8 mouse cellular contexts compared by ENCODE assay signal in genomic region chr8:104654984-104655383, GRCm38 (mm10). TPM values are rescaled to one million over a fixed set of nuclear protein-coding genes. Genes with fewer than 3 reads are reported as not detected.
A peak's percentile ranks its signal among the peaks of the same experiment; 100 is the strongest.
DNase-seq lines count a peak whose midpoint lies in the region; ATAC-seq and TF ChIP-seq lines count a peak whose summit lies in the region.

No protein-coding gene starts in this region.

- H3K36me3 ChIP-seq in heart, embryonic 11.5 days (ENCODE audit: control insufficient read depth, insufficient read depth, low read length) = no peaks in the 10 kb centered on the region
- H3K36me3 ChIP-seq in intestine, postnatal 0 days (ENCODE audit: control insufficient read depth, insufficient read depth) = no peaks in the 10 kb centered on the region
- H3K36me3 ChIP-seq in midbrain, embryonic 13.5 days = no peaks in the 10 kb centered on the region

- no peak overlapping the region for H3K4me3 ChIP-seq in heart, embryonic 11.5 days (ENCODE audit: low read depth, low read length)
- no peak overlapping the region for H3K4me3 ChIP-seq in intestine, postnatal 0 days (ENCODE audit: low read depth, low read length)
- no peak overlapping the region for H3K4me3 ChIP-seq in midbrain, embryonic 13.5 days (replicated peaks)

- WGBS in heart, embryonic 11.5 days (ENCODE audit: insufficient replicate concordance) = 2% methylated on average over 3 of the region's 3 CpGs
- under 1% methylated on average over 3 of the region's 3 CpGs for WGBS in intestine, postnatal 0 days
- WGBS in midbrain, embryonic 13.5 days = 2% methylated on average over 3 of the region's 3 CpGs

- no peak overlapping the region for H3K27ac ChIP-seq in heart, embryonic 11.5 days (ENCODE audit: low read depth, low read length)
- no peak overlapping the region for H3K27ac ChIP-seq in intestine, postnatal 0 days (ENCODE audit: low read depth, low read length)
- H3K27ac ChIP-seq in midbrain, embryonic 13.5 days = no peak overlapping the region

- peak; percentile 98 for TF ChIP-seq CTCF in intestine, postnatal 0 days (IDR thresholded peaks at IDR 0.05; ENCODE audit: low read depth)

- no peaks in the 10 kb centered on the region for H3K4me1 ChIP-seq in heart, embryonic 11.5 days (ENCODE audit: control insufficient read depth, insufficient read depth, low read length)
- H3K4me1 ChIP-seq in intestine, postnatal 0 days (replicated peaks; ENCODE audit: control insufficient read depth, insufficient read depth, low read length) = no peaks in the 10 kb centered on the region
- no peaks in the 10 kb centered on the region for H3K4me1 ChIP-seq in midbrain, embryonic 13.5 days (replicated peaks)

- H3K9me3 ChIP-seq in heart, embryonic 11.5 days (replicated peaks; ENCODE audit: control insufficient read depth, low read length) = no peaks in the 10 kb centered on the region
- no peaks in the 10 kb centered on the region for H3K9me3 ChIP-seq in intestine, postnatal 0 days (ENCODE audit: control insufficient read depth)
- H3K9me3 ChIP-seq in midbrain, embryonic 13.5 days = no peaks in the 10 kb centered on the region

- intact Hi-C loops in left cerebral cortex, postnatal 36 days (cut with DNase I) = loop anchor here (1.0 to 5.0 kb wide), 2 partner anchors 10 to 562 kb away; no protein-coding TSS in a partner anchor

- no peak overlapping the region for H3K9ac ChIP-seq in heart, embryonic 11.5 days (ENCODE audit: low read depth, low read length)
- H3K9ac ChIP-seq in intestine, postnatal 0 days (ENCODE audit: low read depth, low read length) = no peak overlapping the region
- no peak overlapping the region for H3K9ac ChIP-seq in midbrain, embryonic 13.5 days (replicated peaks)

- no peak overlapping the region for H3K4me2 ChIP-seq in heart, embryonic 11.5 days
- H3K4me2 ChIP-seq in intestine, postnatal 0 days (replicated peaks; ENCODE audit: low read depth) = no peak overlapping the region
- no peak overlapping the region for H3K4me2 ChIP-seq in midbrain, embryonic 13.5 days (replicated peaks)

- no peaks in the 10 kb centered on the region for H3K27me3 ChIP-seq in heart, embryonic 11.5 days (ENCODE audit: control insufficient read depth, insufficient read depth, low read length)
- H3K27me3 ChIP-seq in intestine, postnatal 0 days (replicated peaks; ENCODE audit: control insufficient read depth, insufficient read depth, low read length) = 0 out of 2 replicates have a peak, but pooled peaks cover 7% of the 10 kb centered on the region
- no peaks in the 10 kb centered on the region for H3K27me3 ChIP-seq in midbrain, embryonic 13.5 days

- DNase-seq in heart, adult 18-20 months = peak; percentile 76 to 85
- peak; percentile 78 for DNase-seq in cerebellum, adult 9-11 months
- peak; percentile 81 to 96 for DNase-seq in frontal cortex, adult 2 months (ENCODE audit: extremely low spot score in 1 of 2, low spot score in 1 of 2)
- peak; percentile 51 to 70 for DNase-seq in left cerebral cortex, postnatal 36 days (ENCODE audit: low spot score in 2 of 2)
- peak; percentile 38 to 73 for DNase-seq in spleen, postnatal 10 days (ENCODE audit: low spot score in 2 of 2)

- no peak; the same call in 1 of the 2 replicates for ATAC-seq in heart, embryonic 11.5 days (replicated peaks; ENCODE audit: insufficient number of reproducible peaks, low FRiP score, low TSS enrichment)
- ATAC-seq in intestine, postnatal 0 days = peak; percentile 49; the same call in 1 of the 2 replicates
- peak; percentile 92 for ATAC-seq in midbrain, embryonic 13.5 days

RNA-seq across cellular contexts. Expression of gene Ciao2b, which starts 13.2 kb away (rescaled TPM):
- total RNA-seq in heart, adult 18-20 months (2021) = 10 to 100 TPM; 62.2 to 66.5 TPM
- 189 and 199 TPM in 2 replicates for polyA plus RNA-seq in heart, embryonic 11.5 days (2014; fragmentation: Nextera tagmentation; extraction: Ambion mirVana)
- polyA plus RNA-seq in frontal cortex, adult 2 months (2012; rRNA removed) = 50.2 and 70.7 TPM in 2 replicates
- polyA plus RNA-seq in intestine, postnatal 0 days (2015; fragmentation: Nextera tagmentation; extraction: Ambion mirVana) = 59.1 and 60.6 TPM in 2 replicates
- 10 to 100 TPM; 31.4 to 33.5 TPM for total RNA-seq in left cerebral cortex, postnatal 36 days (2021)
- 137 and 141 TPM in 2 replicates for polyA plus RNA-seq in midbrain, embryonic 13.5 days (2015; fragmentation: Nextera tagmentation; extraction: Ambion mirVana)

RNA-seq across cellular contexts. Expression of gene Rrad, which starts 23.9 kb away (rescaled TPM):
- total RNA-seq in heart, adult 18-20 months (2021) = 100 to 1,000 TPM in 1 of 2 experiments, 10 to 100 TPM in 1; 88.7 to 108 TPM
- 300 and 328 TPM in 2 replicates for polyA plus RNA-seq in heart, embryonic 11.5 days (2014; fragmentation: Nextera tagmentation; extraction: Ambion mirVana)
- 4.0 and 4.1 TPM in 2 replicates for polyA plus RNA-seq in frontal cortex, adult 2 months (2012; rRNA removed)
- polyA plus RNA-seq in intestine, postnatal 0 days (2015; fragmentation: Nextera tagmentation; extraction: Ambion mirVana) = 5.8 and 6.1 TPM in 2 replicates
- 1 to 10 TPM; 3.5 to 4.4 TPM for total RNA-seq in left cerebral cortex, postnatal 36 days (2021)
- 2.8 and 3.3 TPM in 2 replicates for polyA plus RNA-seq in midbrain, embryonic 13.5 days (2015; fragmentation: Nextera tagmentation; extraction: Ambion mirVana)

RNA-seq across cellular contexts. Expression of gene Cdh16, which starts 30.8 kb away (rescaled TPM):
- 1 to 10 TPM; 3.9 to 5.2 TPM for total RNA-seq in heart, adult 18-20 months (2021)
- 14.5 and 16.4 TPM in 2 replicates for polyA plus RNA-seq in heart, embryonic 11.5 days (2014; fragmentation: Nextera tagmentation; extraction: Ambion mirVana)
- polyA plus RNA-seq in frontal cortex, adult 2 months (2012; rRNA removed) = not detected in 2 replicates
- polyA plus RNA-seq in intestine, postnatal 0 days (2015; fragmentation: Nextera tagmentation; extraction: Ambion mirVana) = not detected in 2 replicates
- not detected for total RNA-seq in left cerebral cortex, postnatal 36 days (2021)
- not detected in 2 replicates for polyA plus RNA-seq in midbrain, embryonic 13.5 days (2015; fragmentation: Nextera tagmentation; extraction: Ambion mirVana)

Comparison
In these comparisons a context has a peak if more than half of its experiments do, and no peak if none do; other contexts are left out.
1. RNA of gene Rrad, which starts 23.9 kb away (polyA plus RNA-seq): 300 to 328 TPM in heart, embryonic 11.5 days; 5.8 to 6.1 TPM in intestine, postnatal 0 days, 4.0 to 4.1 TPM in frontal cortex, adult 2 months and 2.8 to 3.3 TPM in midbrain, embryonic 13.5 days; every median in the first group is over 10 times any median in the second.
2. RNA of gene Cdh16, which starts 30.8 kb away (polyA plus RNA-seq): 14.5 to 16.4 TPM in heart, embryonic 11.5 days; not detected in intestine, postnatal 0 days, not detected in frontal cortex, adult 2 months and not detected in midbrain, embryonic 13.5 days; every median in the first group is over 10 times any median in the second.
3. Peak in every context shown above with its lines, with median percentiles within 50 percentile points of each other: DNase-seq.